Mouse (Mus musculus): ENCODE measurements around the gene Vmn1r196. TPM values are rescaled to one million over a fixed set of nuclear protein-coding genes. Genes with fewer than 3 reads are reported as not detected.

Vmn1r196 gene
- polyA plus RNA-seq, 1 experiment: not detected

GRCm38 (mm10) chr13:22335565-22335964 is 45.8 kb downstream of the Vmn1r196 start:
- Histone ChIP-seq H3K4me3 (ENCODE audit: insufficient read depth, low read length) (no peak overlapping the region), H3K4me1 (ENCODE audit: control insufficient read depth, insufficient read depth, low read length) (no peaks in the 10 kb centered on the region), H3K27ac (ENCODE audit: insufficient read depth, low read length) (no peak overlapping the region)
- no peak for TF ChIP-seq POLR2A (IDR thresholded peaks at IDR 0.05; ENCODE audit: low read depth, low read length)

Other genes starting within 250 kb of the Vmn1r196 start
- gene Hist1h4i, start 248.6 kb upstream of the Vmn1r196 start, polyA plus RNA-seq (2011; ENCODE audit: insufficient read length, low read depth, missing spikeins): 5.6 and 9.1 TPM in 2 replicates
- 2.6 TPM in 1 of 2 replicates, not detected in the other for gene Hist1h2ag, start 247.0 kb upstream of the Vmn1r196 start, polyA plus RNA-seq (2011; ENCODE audit: insufficient read length, low read depth, missing spikeins)
- 4.1 and 8.4 TPM in 2 replicates for gene Hist1h2bj, start 246.7 kb upstream of the Vmn1r196 start, polyA plus RNA-seq (2011; ENCODE audit: insufficient read length, low read depth, missing spikeins)
- gene Vmn1r188, start 205.5 kb upstream of the Vmn1r196 start, polyA plus RNA-seq (2011; ENCODE audit: insufficient read length, low read depth, missing spikeins): not detected in 2 replicates
- gene Vmn1r189, start 184.1 kb upstream of the Vmn1r196 start, polyA plus RNA-seq (2011; ENCODE audit: insufficient read length, low read depth, missing spikeins): not detected in 2 replicates
- gene Vmn1r191, start 106.0 kb upstream of the Vmn1r196 start, polyA plus RNA-seq (2011; ENCODE audit: insufficient read length, low read depth, missing spikeins): not detected in 2 replicates
- not detected in 2 replicates for gene Vmn1r192, start 98.8 kb upstream of the Vmn1r196 start, polyA plus RNA-seq (2011; ENCODE audit: insufficient read length, low read depth, missing spikeins)
- gene Vmn1r193, start 66.8 kb upstream of the Vmn1r196 start, polyA plus RNA-seq (2011; ENCODE audit: insufficient read length, low read depth, missing spikeins): not detected in 2 replicates
- gene Vmn1r194, start 45.7 kb upstream of the Vmn1r196 start, polyA plus RNA-seq (2011; ENCODE audit: insufficient read length, low read depth, missing spikeins): not detected in 2 replicates
- gene Vmn1r195, start 19.4 kb upstream of the Vmn1r196 start, polyA plus RNA-seq (2011; ENCODE audit: insufficient read length, low read depth, missing spikeins): not detected in 2 replicates
- gene Vmn1r197, start 34.7 kb downstream of the Vmn1r196 start, polyA plus RNA-seq (2011; ENCODE audit: insufficient read length, low read depth, missing spikeins): not detected in 2 replicates
- gene Vmn1r198, start 60.4 kb downstream of the Vmn1r196 start, polyA plus RNA-seq (2011; ENCODE audit: insufficient read length, low read depth, missing spikeins): not detected in 2 replicates
- gene Vmn1r199, start 89.9 kb downstream of the Vmn1r196 start, polyA plus RNA-seq (2011; ENCODE audit: insufficient read length, low read depth, missing spikeins): not detected in 2 replicates
- not detected in 2 replicates for gene Vmn1r200, start 100.5 kb downstream of the Vmn1r196 start, polyA plus RNA-seq (2011; ENCODE audit: insufficient read length, low read depth, missing spikeins)
- gene Vmn1r201, start 182.0 kb downstream of the Vmn1r196 start, polyA plus RNA-seq (2011; ENCODE audit: insufficient read length, low read depth, missing spikeins): not detected in 2 replicates
- gene Vmn1r202, start 215.5 kb downstream of the Vmn1r196 start, polyA plus RNA-seq (2011; ENCODE audit: insufficient read length, low read depth, missing spikeins): not detected in 2 replicates
- gene Vmn1r203, start 228.2 kb downstream of the Vmn1r196 start, polyA plus RNA-seq (2011; ENCODE audit: insufficient read length, low read depth, missing spikeins): not detected in 2 replicates

Measured in embryonic fibroblast, embryonic 13.5 days (primary cell).